Mouse (Mus musculus) stomach, postnatal 0 days (tissue): ENCODE results near the gene Specc1. TPM values are rescaled to one million over a fixed set of nuclear protein-coding genes. Genes with fewer than 3 reads are reported as not detected.

Experiments used
- ATAC-seq: fragments of 200-750 bp; cut with Nextera tagmentation; 2 replicates; pipeline ENCODE4 v1.8.0; 2017; ENCODE audit not compliant: low FRiP score, low TSS enrichment
- DNase-seq: peaks from one replicate; pipeline ENCODE4 v3.0.0-alpha.2; 2016; ENCODE audit warnings: low spot score
- H3K27ac ChIP-seq: fragments of 300-500 bp; sonication (generic); replicated peaks from 2 replicates; pipeline ENCODE4 v1.5.1; 2014; ENCODE audit warnings: mild to moderate bottlenecking, control low read depth
- H3K27me3 ChIP-seq: fragments of 300-500 bp; sonication (generic); 2 replicates; pipeline ENCODE4 v1.6.1; 2014; ENCODE audit warnings: low read length; ENCODE audit not compliant: control insufficient read depth, insufficient read depth
- H3K36me3 ChIP-seq: fragments of 300-500 bp; sonication (generic); 2 replicates; pipeline ENCODE4 v1.6.1; 2014; ENCODE audit warnings: low read length, mixed read lengths; ENCODE audit not compliant: control insufficient read depth, insufficient read depth
- H3K4me1 ChIP-seq: fragments of 300-500 bp; sonication (generic); replicated peaks from 2 replicates; pipeline ENCODE4 v1.6.1; 2014; ENCODE audit warnings: antibody characterized with exemption; ENCODE audit not compliant: control insufficient read depth, insufficient read depth
- H3K4me2 ChIP-seq: fragments of 300-500 bp; sonication (generic); replicated peaks from 2 replicates; pipeline ENCODE4 v1.6.1; 2014; ENCODE audit warnings: low read depth, mild to moderate bottlenecking, control low read depth, moderate library complexity
- H3K4me3 ChIP-seq: fragments of 300-500 bp; sonication (generic); 2 replicates; pipeline ENCODE4 v1.5.1; 2014; ENCODE audit warnings: low read depth, low read length, control low read depth
- H3K9ac ChIP-seq: fragments of 300-500 bp; sonication (generic); 2 replicates; pipeline ENCODE4 v1.6.1; 2014; ENCODE audit warnings: mild to moderate bottlenecking, low read length, control low read depth, mixed read lengths
- H3K9me3 ChIP-seq: fragments of 300-500 bp; sonication (generic); 2 replicates; pipeline ENCODE4 v1.6.1; 2016; ENCODE audit warnings: low read length; ENCODE audit not compliant: control insufficient read depth
- CTCF ChIP-seq: IDR thresholded peaks from 2 replicates; pipeline ENCODE4 v1.5.1; 2016; ENCODE audit warnings: antibody characterized with exemption, low read depth, mild to moderate bottlenecking, moderate library complexity
- EP300 ChIP-seq: optimal IDR thresholded peaks from 2 replicates; pipeline ENCODE3; 2016; ENCODE audit warnings: antibody characterized with exemption
- WGBS: fragments of 180-500 bp; shearing (Covaris S2); extraction: QIAGEN DNeasy Blood & Tissue Kit; methylation state at CpG from one replicate; pipeline ENCODE4 v1.1.7; 2014; 5-methylcytosine and 5-hydroxymethylcytosine counted together
- polyA plus RNA-seq: library from polyadenylated mRNA; unstranded; fragments of >200 nt; fragmentation: Nextera tagmentation; extraction: Ambion mirVana; gene quantifications from 2 replicates; pipeline ENCODE4 v1.2.1, GENCODE M21; 2015

Specc1 gene
- polyA plus RNA-seq, 1 experiment from 2014 or later = 3.2 TPM

- TF ChIP-seq CTCF = no peak
- no peak for TF ChIP-seq EP300
- H3K4me2 ChIP-seq = no peak overlapping the region
- ATAC-seq = no peak
- H3K9ac ChIP-seq = no peak overlapping the region
- 83% methylated on average over 4 of the region's 4 CpGs for WGBS
- DNase-seq = no peak
- no peak overlapping the region for H3K27ac ChIP-seq
- H3K4me3 ChIP-seq = no peak overlapping the region
- H3K4me1 ChIP-seq = no peaks in the 10 kb centered on the region
- no peaks in the 10 kb centered on the region for H3K27me3 ChIP-seq
- H3K36me3 ChIP-seq = no peaks in the 10 kb centered on the region
- H3K9me3 ChIP-seq = no peaks in the 10 kb centered on the region
These were observed 287.9 kb downstream of the Specc1 start for GRCm38 (mm10) chr11:62244471-62244870.

DNA sequence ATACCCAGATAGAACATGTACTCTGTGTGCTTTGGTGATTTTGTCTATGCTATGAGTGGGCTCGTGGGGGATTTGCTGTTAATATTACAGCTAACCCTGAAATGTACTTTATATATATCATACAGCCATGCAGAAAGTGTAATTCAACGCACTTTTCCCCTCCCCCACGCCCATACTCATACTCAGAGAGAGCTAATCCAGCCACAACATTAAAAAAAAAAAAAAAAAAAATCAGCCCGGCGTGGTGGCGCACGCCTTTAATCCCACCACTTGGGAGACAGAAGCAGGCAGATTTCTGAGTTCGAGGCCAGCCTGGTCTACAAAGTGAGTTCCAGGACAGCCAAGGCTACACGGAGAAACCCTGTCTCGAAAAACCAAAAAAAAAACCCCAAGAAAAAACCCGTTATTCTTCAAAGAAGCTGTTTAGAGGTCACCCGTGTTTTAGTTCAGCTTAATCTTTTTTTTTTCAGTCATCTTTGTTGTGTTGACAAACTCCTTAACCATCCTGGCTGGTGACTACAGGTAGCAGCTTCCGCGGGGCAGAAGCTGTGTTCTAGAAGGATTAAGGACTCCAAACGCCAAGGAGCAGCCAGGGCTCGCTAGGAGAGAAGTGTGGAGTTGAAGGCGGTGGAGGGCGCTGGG, 291.3 kb downstream of the Specc1 start:
- Histone ChIP-seq H3K36me3 (no peaks in the 10 kb centered on the region), H3K4me2 (peak overlapping the region; percentile 98), H3K9ac (peak overlapping the region; percentile 57; the same call in 1 of the 2 replicates), H3K4me3 (peak overlapping the region; percentile 60), H3K27ac (no peak overlapping the region), H3K9me3 (no peaks in the 10 kb centered on the region), H3K27me3 (no peaks in the 10 kb centered on the region), H3K4me1 (no peaks in the 10 kb centered on the region)
- TF ChIP-seq EP300 (no peak), CTCF (no peak)
- ATAC-seq (no peak), DNase-seq (no peak)
- 33% methylated on average over 18 of the region's 18 CpGs for WGBS

GRCm38 (mm10) chr11:62248401-62249244, 292.1 kb downstream of the Specc1 start, which contains the start of gene Adora2b:
Gene Adora2b, plus strand, starts transcription at chr11:62248984.
- H3K9ac ChIP-seq = peak within 1 kb of the TSS; percentile 57
- H3K27me3 ChIP-seq = no peaks in the 10 kb centered on the region
- H3K4me3 ChIP-seq = peak within 1 kb of the TSS; percentile 60
- H3K36me3 ChIP-seq = no peaks in the 10 kb centered on the region
- TF ChIP-seq CTCF (no peak), EP300 (no peak)
- ATAC-seq (peak; percentile 68), DNase-seq (peak; percentile 63)
- H3K27ac ChIP-seq = 0 out of 2 replicates have a peak within 1 kb of the TSS, but pooled peaks have one; percentile 14
- H3K4me1 ChIP-seq = no peaks in the 10 kb centered on the region
- no peaks in the 10 kb centered on the region for H3K9me3 ChIP-seq
- peak within 1 kb of the TSS; percentile 98 for H3K4me2 ChIP-seq
- under 1% methylated on average over 58 of the region's 69 CpGs for WGBS

- Histone ChIP-seq H3K27ac (0 out of 2 replicates have a peak overlapping the region, but pooled peaks have one; percentile 14), H3K9me3 (no peaks in the 10 kb centered on the region), H3K4me2 (peak overlapping the region; percentile 98), H3K36me3 (no peaks in the 10 kb centered on the region), H3K4me1 (no peaks in the 10 kb centered on the region), H3K27me3 (no peaks in the 10 kb centered on the region), H3K9ac (peak overlapping the region; percentile 57), H3K4me3 (peak overlapping the region; percentile 60)
- 6% methylated on average over 35 of the region's 35 CpGs for WGBS
- TF ChIP-seq EP300 (no peak), CTCF (peak; percentile 50)
- DNase-seq = peak; percentile 27
- ATAC-seq = no peak
These were observed 292.9 kb downstream of the Specc1 start for GRCm38 (mm10) chr11:62249266-62250037.

DNA sequence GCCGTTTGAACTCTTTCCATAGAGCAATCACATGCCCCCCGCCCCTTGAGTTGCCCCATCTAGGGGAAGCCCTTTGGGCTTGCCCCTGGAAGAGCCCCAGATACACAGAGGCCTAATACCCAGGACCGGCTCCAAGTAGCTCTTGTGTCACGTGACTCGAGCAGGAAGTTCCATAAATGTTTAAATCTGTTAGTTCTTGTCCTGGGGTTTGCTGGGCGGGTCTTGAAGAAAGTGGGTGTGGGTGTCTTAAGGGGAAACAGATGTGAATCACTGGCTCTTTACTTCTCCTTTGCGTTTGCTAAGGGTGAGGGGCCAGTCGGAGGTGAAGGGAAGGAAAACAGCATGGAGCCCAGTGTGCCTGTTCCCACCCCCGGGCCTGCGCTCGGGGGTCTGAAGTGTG, 294.5 kb downstream of the Specc1 start:
- 39% methylated on average over 11 of the region's 11 CpGs for WGBS
- Histone ChIP-seq H3K36me3 (no peaks in the 10 kb centered on the region), H3K27ac (no peak overlapping the region), H3K4me3 (no peak overlapping the region), H3K27me3 (no peaks in the 10 kb centered on the region), H3K4me2 (peak overlapping the region; percentile 15), H3K9me3 (no peaks in the 10 kb centered on the region), H3K9ac (no peak overlapping the region), H3K4me1 (no peaks in the 10 kb centered on the region)
- ATAC-seq (peak; percentile 43; the same call in 1 of the 2 replicates), DNase-seq (peak; percentile 30)
- TF ChIP-seq CTCF (no peak), EP300 (no peak)
